Mouse (Mus musculus) embryonic facial prominence, embryonic 10.5 days (tissue): Measurements from ENCODE around the gene Casr. TPM values are rescaled to one million over a fixed set of nuclear protein-coding genes. Genes with fewer than 3 reads are reported as not detected.
A peak's percentile ranks its signal among the peaks of the same experiment; 100 is the strongest.

Source experiments
- DNase-seq: peaks from one replicate; pipeline ENCODE4 v3.0.0-alpha.2; 2017; ENCODE audit warnings: low spot score
- H3K27ac ChIP-seq: fragments of 300-500 bp; sonication (generic); replicated peaks from 2 replicates; pipeline ENCODE4 v1.5.1; 2016; ENCODE audit warnings: mild to moderate bottlenecking
- H3K27me3 ChIP-seq: fragments of 300-500 bp; sonication (generic); replicated peaks from 2 replicates; pipeline ENCODE4 v1.6.1; 2016; ENCODE audit warnings: low read depth, mild to moderate bottlenecking; ENCODE audit not compliant: poor library complexity, severe bottlenecking
- H3K36me3 ChIP-seq: fragments of 300-500 bp; sonication (generic); replicated peaks from 2 replicates; pipeline ENCODE4 v1.6.1; 2016; ENCODE audit warnings: mild to moderate bottlenecking, moderate library complexity
- H3K4me1 ChIP-seq: fragments of 300-500 bp; sonication (generic); 2 replicates; pipeline ENCODE4 v1.6.1; 2016
- H3K4me3 ChIP-seq: fragments of 300-500 bp; sonication (generic); 2 replicates; pipeline ENCODE4 v1.5.1; 2016; ENCODE audit warnings: mild to moderate bottlenecking, moderate library complexity
- H3K9me3 ChIP-seq: fragments of 300-500 bp; sonication (generic); 2 replicates; pipeline ENCODE4 v1.6.1; 2016; ENCODE audit warnings: mild to moderate bottlenecking
- WGBS: fragments of 180-500 bp; shearing (Covaris S2); methylation state at CpG from one replicate; pipeline ENCODE4 v1.1.7; 2016; 5-methylcytosine and 5-hydroxymethylcytosine counted together
- polyA plus RNA-seq: library from polyadenylated mRNA; unstranded; fragments of >200 nt; fragmentation: Nextera tagmentation; extraction: Ambion mirVana; gene quantifications from 2 replicates; pipeline ENCODE4 v1.2.1, GENCODE M21; 2016

The Casr gene
- polyA plus RNA-seq, 1 experiment from 2014 or later, result 0.26 TPM

- no peak for DNase-seq
- no peaks in the 10 kb centered on the region for H3K4me1 ChIP-seq
- no peak overlapping the region for H3K4me3 ChIP-seq
- H3K27ac ChIP-seq, result no peak overlapping the region
- H3K27me3 ChIP-seq, result no peaks in the 10 kb centered on the region
- H3K36me3 ChIP-seq, result no peaks in the 10 kb centered on the region
- 60% methylated on average over 4 of the region's 4 CpGs for WGBS
- no peaks in the 10 kb centered on the region for H3K9me3 ChIP-seq
Observed at GRCm38 (mm10) chr16:36505913-36506312, 56.0 kb downstream of the Casr start.

- Histone ChIP-seq H3K9me3 (no peaks in the 10 kb centered on the region), H3K4me3 (no peak overlapping the region), H3K36me3 (no peaks in the 10 kb centered on the region), H3K27me3 (no peaks in the 10 kb centered on the region), H3K4me1 (no peaks in the 10 kb centered on the region), H3K27ac (no peak overlapping the region)
- WGBS, result 84% methylated on average over 3 of the region's 3 CpGs
- no peak for DNase-seq
Observed at GRCm38 (mm10) chr16:36505134-36505533, 56.8 kb downstream of the Casr start.

GRCm38 (mm10) chr16:36502286-36502685, 59.7 kb downstream of the Casr start:
- Histone ChIP-seq H3K36me3 (no peaks in the 10 kb centered on the region), H3K4me3 (no peak overlapping the region), H3K27ac (no peak overlapping the region), H3K9me3 (no peaks in the 10 kb centered on the region), H3K4me1 (no peaks in the 10 kb centered on the region), H3K27me3 (no peaks in the 10 kb centered on the region)
- no peak for DNase-seq
- 78% methylated on average over 2 of the region's 2 CpGs for WGBS

- WGBS, result 93% methylated on average over 1 of the region's 1 CpGs
- Histone ChIP-seq H3K9me3 (no peaks in the 10 kb centered on the region), H3K27me3 (no peaks in the 10 kb centered on the region), H3K4me3 (no peak overlapping the region), H3K27ac (no peak overlapping the region), H3K36me3 (no peaks in the 10 kb centered on the region), H3K4me1 (no peaks in the 10 kb centered on the region)
- no peak for DNase-seq
Observed at GRCm38 (mm10) chr16:36492420-36492819, 69.5 kb downstream of the Casr start.

- no peaks in the 10 kb centered on the region for H3K4me1 ChIP-seq
- no peak for DNase-seq
- H3K9me3 ChIP-seq, result no peaks in the 10 kb centered on the region
- 81% methylated on average over 9 of the region's 9 CpGs for WGBS
- H3K27me3 ChIP-seq, result no peaks in the 10 kb centered on the region
- no peak overlapping the region for H3K27ac ChIP-seq
- H3K36me3 ChIP-seq, result no peaks in the 10 kb centered on the region
- no peak overlapping the region for H3K4me3 ChIP-seq
Observed at GRCm38 (mm10) chr16:36476866-36477265, 85.1 kb downstream of the Casr start.

- DNase-seq, result no peak
- H3K27ac ChIP-seq, result no peak overlapping the region
- no peak overlapping the region for H3K4me3 ChIP-seq
- H3K9me3 ChIP-seq, result no peaks in the 10 kb centered on the region
- H3K4me1 ChIP-seq, result no peaks in the 10 kb centered on the region
- no peaks in the 10 kb centered on the region for H3K36me3 ChIP-seq
- 86% methylated on average over 3 of the region's 3 CpGs for WGBS
- H3K27me3 ChIP-seq, result no peaks in the 10 kb centered on the region
Observed at GRCm38 (mm10) chr16:36475530-36475929, 86.4 kb downstream of the Casr start.

- no peak for DNase-seq
- 89% methylated on average over 2 of the region's 2 CpGs for WGBS
- H3K4me1 ChIP-seq, result no peaks in the 10 kb centered on the region
Observed at GRCm38 (mm10) chr16:36474849-36475248, 87.1 kb downstream of the Casr start.

GRCm38 (mm10) chr16:36473217-36474216, 88.4 kb downstream of the Casr start:
- Histone ChIP-seq H3K9me3 (no peaks in the 10 kb centered on the region), H3K36me3 (no peaks in the 10 kb centered on the region), H3K4me3 (no peak overlapping the region), H3K27ac (no peak overlapping the region), H3K27me3 (no peaks in the 10 kb centered on the region), H3K4me1 (no peaks in the 10 kb centered on the region)
- DNase-seq, result peak; percentile 41
- WGBS, result 52% methylated on average over 17 of the region's 17 CpGs

More at GRCm38 (mm10) chr16:36474849-36475248, 87.1 kb downstream of the Casr start:
- H3K27me3 ChIP-seq, result no peaks in the 10 kb centered on the region
- no peaks in the 10 kb centered on the region for H3K9me3 ChIP-seq
- H3K27ac ChIP-seq, result no peak overlapping the region
- H3K36me3 ChIP-seq, result no peaks in the 10 kb centered on the region
- no peak overlapping the region for H3K4me3 ChIP-seq

- DNase-seq, result no peak
- 56% methylated on average over 13 of the region's 13 CpGs for WGBS
- Histone ChIP-seq H3K9me3 (no peaks in the 10 kb centered on the region), H3K4me3 (no peak overlapping the region), H3K27me3 (no peaks in the 10 kb centered on the region), H3K4me1 (no peaks in the 10 kb centered on the region), H3K27ac (no peak overlapping the region), H3K36me3 (no peaks in the 10 kb centered on the region)
Observed at GRCm38 (mm10) chr16:36471066-36471633, 90.8 kb downstream of the Casr start.

- 10% methylated on average over 2 of the region's 2 CpGs for WGBS
- Histone ChIP-seq H3K27ac (no peak overlapping the region), H3K4me1 (no peaks in the 10 kb centered on the region), H3K4me3 (no peak overlapping the region), H3K9me3 (no peaks in the 10 kb centered on the region), H3K36me3 (no peaks in the 10 kb centered on the region), H3K27me3 (no peaks in the 10 kb centered on the region)
- peak; percentile 49 for DNase-seq
Observed at GRCm38 (mm10) chr16:36469955-36470478, 91.9 kb downstream of the Casr start.

- Histone ChIP-seq H3K36me3 (no peaks in the 10 kb centered on the region), H3K9me3 (no peaks in the 10 kb centered on the region), H3K4me3 (no peak overlapping the region), H3K27ac (no peak overlapping the region), H3K4me1 (no peaks in the 10 kb centered on the region), H3K27me3 (no peaks in the 10 kb centered on the region)
- 89% methylated on average over 9 of the region's 9 CpGs for WGBS
- no peak for DNase-seq
Observed at GRCm38 (mm10) chr16:36469367-36469766, 92.6 kb downstream of the Casr start.

GRCm38 (mm10) chr16:36468862-36469261, 93.1 kb downstream of the Casr start:
- no peaks in the 10 kb centered on the region for H3K27me3 ChIP-seq
- no peak for DNase-seq
- WGBS, result 65% methylated on average over 4 of the region's 4 CpGs

GRCm38 (mm10) chr16:36467936-36468335, 94.0 kb downstream of the Casr start:
- Histone ChIP-seq H3K9me3 (no peaks in the 10 kb centered on the region), H3K36me3 (no peaks in the 10 kb centered on the region), H3K27ac (no peak overlapping the region), H3K27me3 (no peaks in the 10 kb centered on the region), H3K4me3 (no peak overlapping the region), H3K4me1 (no peaks in the 10 kb centered on the region)
- no peak for DNase-seq
- 84% methylated on average over 2 of the region's 2 CpGs for WGBS

More at GRCm38 (mm10) chr16:36468862-36469261, 93.1 kb downstream of the Casr start:
- H3K9me3 ChIP-seq, result no peaks in the 10 kb centered on the region
- H3K4me1 ChIP-seq, result no peaks in the 10 kb centered on the region
- no peaks in the 10 kb centered on the region for H3K36me3 ChIP-seq
- no peak overlapping the region for H3K27ac ChIP-seq
- no peak overlapping the region for H3K4me3 ChIP-seq
